Mouse (Mus musculus): ENCODE data around the gene Slc25a44.
"Not testable (repeated sequence)": the region's sequence is repeated elsewhere in the genome, so short reads cannot be mapped to it uniquely, and the experiment has no call there.

The Slc25a44 gene

GRCm38 (mm10) chr3:88368511-88368910 is 56.4 kb downstream of the Slc25a44 start:
- not testable (repeated sequence) for DNase-seq (ENCODE audit: low spot score in 2 of 2)

- DNase-seq (ENCODE audit: low spot score in 2 of 2), result not testable (repeated sequence)
These were observed 57.4 kb downstream of the Slc25a44 start for GRCm38 (mm10) chr3:88367517-88367916.

DNA sequence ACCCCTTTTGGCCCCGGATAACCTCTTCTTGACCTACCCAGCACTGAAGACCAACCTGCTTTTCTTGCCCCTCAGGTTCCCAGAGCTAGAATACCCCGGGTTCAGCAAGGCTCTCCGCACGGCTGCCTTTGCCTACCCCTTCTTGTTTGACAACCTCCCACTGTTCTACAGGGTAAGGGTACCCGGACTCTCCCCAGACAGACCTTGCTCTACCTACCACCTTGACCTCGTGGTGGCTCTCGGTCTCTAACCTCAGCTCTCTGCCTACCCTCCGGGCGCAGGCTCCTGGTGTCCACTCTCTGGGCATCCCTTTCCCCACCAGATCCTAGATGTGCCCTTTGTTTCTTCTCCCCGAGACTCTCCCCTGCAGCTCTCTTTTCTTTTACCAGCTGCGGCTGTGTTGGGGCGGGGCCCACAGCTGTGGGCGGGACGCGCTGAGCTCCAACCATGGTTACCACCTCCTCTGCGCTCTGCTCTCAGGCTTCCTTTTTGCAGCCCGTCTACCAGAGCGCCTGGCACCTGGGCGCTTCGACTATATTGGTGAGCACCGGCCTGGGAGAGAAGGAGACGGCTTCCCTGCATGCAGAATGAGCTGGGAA is 58.0 kb downstream of the Slc25a44 start:
- peak; percentile 65 to 74 for DNase-seq (ENCODE audit: low spot score in 2 of 2)

- peak in 1 of 2 experiments; percentile 45 for DNase-seq (ENCODE audit: low spot score in 2 of 2)
These were observed 59.1 kb downstream of the Slc25a44 start for GRCm38 (mm10) chr3:88365705-88366361.

DNA sequence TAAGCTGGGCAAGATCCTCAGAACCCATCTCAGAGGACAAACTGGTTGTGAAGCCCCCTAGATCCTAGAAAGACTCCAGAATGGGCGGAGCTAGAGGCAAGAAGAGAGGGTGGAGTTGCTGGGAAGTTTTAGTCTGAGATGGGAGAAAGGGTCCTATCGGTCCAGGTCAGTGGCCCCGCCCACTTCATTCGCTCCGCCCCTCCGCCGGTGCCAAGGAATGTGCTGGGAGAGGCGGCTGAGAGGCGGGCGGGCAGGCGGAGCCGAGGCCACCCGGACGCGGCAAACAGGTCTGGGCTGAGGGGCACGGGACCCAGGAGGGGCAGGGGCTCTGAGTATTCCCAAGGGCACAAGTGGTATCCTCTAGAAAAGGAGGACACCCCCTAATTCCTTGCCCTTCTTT is 60.6 kb downstream of the Slc25a44 start, which contains the start of gene Paqr6:
Gene Paqr6, plus strand, starts transcription at position 248 of the 400 bp plus-strand sequence.
- no peak for DNase-seq (ENCODE audit: low spot score in 2 of 2)

DNA sequence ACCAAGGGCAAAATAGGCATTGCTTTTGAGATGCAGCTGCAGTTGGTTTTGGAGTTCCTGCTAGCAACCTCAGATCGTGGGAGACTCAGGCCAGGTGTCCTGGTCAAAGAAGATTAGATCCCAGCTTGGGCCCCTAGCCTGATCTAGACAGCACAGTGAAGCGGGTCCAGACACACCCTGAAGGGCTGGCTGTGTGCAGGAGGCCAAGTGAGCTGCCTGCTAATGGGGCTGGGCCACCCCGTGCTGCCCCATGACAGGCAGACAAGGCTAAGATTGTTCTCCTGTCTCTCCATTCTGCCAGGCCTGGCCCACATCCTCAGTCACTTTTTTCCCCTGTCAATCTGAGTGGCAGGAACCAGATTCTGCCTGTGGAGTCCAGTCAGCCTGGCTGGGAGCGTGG is 61.2 kb downstream of the Slc25a44 start:
- peak in 1 of 2 experiments; percentile 47 for DNase-seq (ENCODE audit: low spot score in 2 of 2)

DNA sequence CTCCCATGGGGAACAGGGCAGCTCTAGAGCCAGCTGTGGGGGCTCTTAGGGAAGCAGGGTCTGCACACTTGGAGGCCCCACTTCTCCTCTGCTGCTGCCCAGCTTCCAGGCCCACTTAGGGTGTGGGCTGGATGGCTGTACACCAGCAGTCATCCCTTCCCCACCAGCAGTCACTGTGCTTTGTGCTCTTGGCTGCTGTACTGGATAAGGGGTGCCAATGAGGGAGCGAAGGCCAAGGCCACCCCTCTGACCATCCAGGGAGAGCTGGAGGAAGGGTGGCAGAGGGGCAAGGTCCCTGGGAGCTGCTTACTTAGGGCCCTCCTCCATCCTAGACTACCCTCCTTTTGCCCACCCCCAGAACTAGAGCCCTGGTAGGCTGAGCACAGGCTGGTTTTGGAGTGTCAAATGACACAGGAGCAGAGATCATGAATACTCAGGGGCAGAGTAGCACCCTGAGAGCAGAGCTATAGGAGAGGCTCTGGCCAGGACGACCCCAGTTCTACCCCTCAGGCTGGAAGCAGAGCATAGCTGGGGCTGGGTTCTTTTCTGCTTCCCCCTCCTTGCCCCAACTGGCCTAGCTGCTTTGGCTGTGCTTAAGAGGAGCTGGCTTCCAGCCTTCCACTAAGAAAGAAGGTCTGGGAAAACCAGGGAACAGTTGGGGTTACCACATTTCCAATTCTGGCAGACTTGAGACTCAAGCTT is 63.2 kb downstream of the Slc25a44 start:
- no peak for DNase-seq (ENCODE audit: low spot score in 2 of 2)

GRCm38 (mm10) chr3:88361096-88361495 is 63.8 kb downstream of the Slc25a44 start:
- no peak for DNase-seq (ENCODE audit: low spot score in 2 of 2)
